Mouse (Mus musculus) neural tube, embryonic 15.5 days (tissue): ENCODE measurements around the gene Dhrs2. TPM values are rescaled to one million over a fixed set of nuclear protein-coding genes. Genes with fewer than 3 reads are reported as not detected.

Experiments
- ATAC-seq: fragments of 200-750 bp; cut with Nextera tagmentation; 2 replicates; pipeline ENCODE4 v1.8.0; 2017; ENCODE audit warnings: mild to moderate bottlenecking, moderate TSS enrichment, moderate library complexity; ENCODE audit not compliant: low FRiP score
- H3K27ac ChIP-seq: fragments of 300-500 bp; sonication (generic); replicated peaks from 2 replicates; pipeline ENCODE4 v1.5.1; 2015; ENCODE audit warnings: mild to moderate bottlenecking, inconsistent platforms
- H3K27me3 ChIP-seq: fragments of 300-500 bp; sonication (generic); replicated peaks from 2 replicates; pipeline ENCODE4 v1.6.1; 2015; ENCODE audit warnings: inconsistent platforms
- H3K36me3 ChIP-seq: fragments of 300-500 bp; sonication (generic); 2 replicates; pipeline ENCODE4 v1.6.1; 2015; ENCODE audit warnings: inconsistent platforms
- H3K4me1 ChIP-seq: fragments of 300-500 bp; sonication (generic); 2 replicates; pipeline ENCODE4 v1.6.1; 2015; ENCODE audit warnings: inconsistent platforms
- H3K4me2 ChIP-seq: fragments of 300-500 bp; sonication (generic); 2 replicates; pipeline ENCODE4 v1.6.1; 2015; ENCODE audit warnings: inconsistent platforms, mild to moderate bottlenecking, moderate library complexity
- H3K4me3 ChIP-seq: fragments of 300-500 bp; sonication (generic); replicated peaks from 2 replicates; pipeline ENCODE4 v1.5.1; 2015; ENCODE audit warnings: mild to moderate bottlenecking, inconsistent platforms
- H3K9ac ChIP-seq: fragments of 300-500 bp; sonication (generic); replicated peaks from 2 replicates; pipeline ENCODE4 v1.6.1; 2015; ENCODE audit warnings: mild to moderate bottlenecking, inconsistent platforms
- H3K9me3 ChIP-seq: fragments of 300-500 bp; sonication (generic); replicated peaks from 2 replicates; pipeline ENCODE4 v1.6.1; 2016; ENCODE audit warnings: inconsistent platforms
- WGBS: fragments of 180-500 bp; shearing (Covaris S2); methylation state at CpG from one replicate; pipeline ENCODE4 v1.1.7; 2015; ENCODE audit warnings: mixed read lengths; 5-methylcytosine and 5-hydroxymethylcytosine counted together
- polyA plus RNA-seq: library from polyadenylated mRNA; unstranded; fragments of >200 nt; fragmentation: Nextera tagmentation; extraction: Ambion mirVana; gene quantifications from 2 replicates; pipeline ENCODE4 v1.2.1, GENCODE M21; 2015

Dhrs2 gene
- 0.84 and 1.2 TPM in 2 replicates for polyA plus RNA-seq

DNA sequence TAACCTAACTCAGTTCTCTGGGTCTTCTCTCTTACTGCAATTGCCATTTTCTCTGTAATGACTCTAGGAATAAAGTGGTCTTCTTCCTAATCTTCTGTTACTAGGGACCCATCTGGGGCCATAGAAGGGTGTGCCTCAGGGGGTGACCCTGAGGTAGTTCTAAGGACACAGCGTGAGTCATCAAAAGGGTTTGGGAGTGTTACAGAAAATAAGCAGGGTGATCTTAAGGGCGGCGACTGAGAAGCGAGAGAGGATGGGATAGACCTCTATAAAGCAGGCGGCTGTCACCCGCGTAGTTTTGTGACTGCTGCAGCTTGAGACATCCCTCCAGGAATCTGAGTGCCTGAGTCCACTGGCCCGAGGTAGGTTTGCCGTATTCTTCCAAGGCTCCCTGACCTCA, at the start of gene Dhrs2:
Gene Dhrs2 (plus strand): TSS at position 301 of the 400 bp plus-strand sequence.
- H3K4me1 ChIP-seq, result no peaks in the 10 kb centered on the region
- ATAC-seq, result no peak
- WGBS, result 71% methylated on average over 9 of the region's 9 CpGs
- H3K36me3 ChIP-seq, result no peaks in the 10 kb centered on the region
- no peak within 1 kb of the TSS for H3K4me2 ChIP-seq
- no peak within 1 kb of the TSS; the same call in 1 of the 2 replicates for H3K27ac ChIP-seq
- H3K27me3 ChIP-seq, result no peaks in the 10 kb centered on the region
- no peak within 1 kb of the TSS for H3K9ac ChIP-seq
- no peak within 1 kb of the TSS for H3K4me3 ChIP-seq
- no peaks in the 10 kb centered on the region for H3K9me3 ChIP-seq

DNA sequence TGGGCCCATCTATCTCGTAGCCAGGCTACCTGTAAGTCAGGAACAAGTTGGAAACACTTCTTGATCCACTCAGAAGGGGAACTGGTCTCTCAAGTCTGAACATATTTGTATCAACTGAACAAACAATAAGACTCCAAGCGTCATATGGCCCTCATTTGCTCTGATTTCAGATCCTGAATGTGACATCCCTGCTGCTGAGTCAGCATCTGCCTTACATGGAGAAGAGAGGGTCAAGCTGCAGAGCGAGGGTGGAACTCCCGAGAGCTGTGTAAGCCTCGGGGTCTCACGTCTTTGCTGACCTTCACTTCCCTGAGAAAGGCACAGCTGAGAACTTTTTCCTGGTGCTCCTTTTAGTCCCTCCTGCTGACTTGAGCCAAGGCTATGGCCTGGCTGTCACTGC, 47.6 kb upstream of the Dhrs2 start:
- H3K27ac ChIP-seq, result no peak overlapping the region
- H3K4me2 ChIP-seq, result no peak overlapping the region
- ATAC-seq, result no peak
- H3K4me1 ChIP-seq, result no peaks in the 10 kb centered on the region
- H3K9ac ChIP-seq, result no peak overlapping the region
- 87% methylated on average over 6 of the region's 6 CpGs for WGBS
- no peaks in the 10 kb centered on the region for H3K27me3 ChIP-seq
- H3K4me3 ChIP-seq, result no peak overlapping the region
- no peaks in the 10 kb centered on the region for H3K36me3 ChIP-seq
- no peaks in the 10 kb centered on the region for H3K9me3 ChIP-seq

DNA sequence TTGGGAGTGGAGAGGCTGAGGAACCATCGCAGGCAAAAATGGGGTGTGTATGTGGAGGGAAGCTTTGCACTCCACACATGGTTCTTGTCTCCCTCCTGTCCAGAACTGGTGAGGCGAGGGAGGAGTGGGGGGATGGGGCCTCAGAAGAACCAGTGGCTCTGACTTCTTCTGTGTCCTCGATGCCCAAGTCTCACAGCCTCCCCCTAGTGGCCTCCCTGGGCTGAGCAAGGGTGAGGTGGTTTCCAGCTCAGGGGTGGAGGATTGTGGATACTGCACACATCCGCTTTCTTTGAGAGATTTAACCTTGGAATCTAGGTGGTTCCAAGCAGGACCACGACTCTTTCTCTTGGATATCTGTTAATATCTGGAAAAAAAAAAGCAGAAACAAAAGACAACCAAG, 44.5 kb upstream of the Dhrs2 start:
- Histone ChIP-seq H3K27me3 (no peaks in the 10 kb centered on the region), H3K4me2 (no peak overlapping the region), H3K4me1 (no peaks in the 10 kb centered on the region), H3K9ac (no peak overlapping the region), H3K27ac (no peak overlapping the region), H3K36me3 (no peaks in the 10 kb centered on the region), H3K4me3 (no peak overlapping the region), H3K9me3 (no peaks in the 10 kb centered on the region)
- 49% methylated on average over 5 of the region's 5 CpGs for WGBS
- no peak for ATAC-seq

- H3K27me3 ChIP-seq, result no peaks in the 10 kb centered on the region
- WGBS, result 68% methylated on average over 3 of the region's 3 CpGs
- H3K4me1 ChIP-seq, result no peaks in the 10 kb centered on the region
- ATAC-seq, result no peak
- H3K27ac ChIP-seq, result no peak overlapping the region
- H3K4me2 ChIP-seq, result no peak overlapping the region
- no peak overlapping the region for H3K4me3 ChIP-seq
- H3K36me3 ChIP-seq, result no peaks in the 10 kb centered on the region
- no peak overlapping the region for H3K9ac ChIP-seq
- no peaks in the 10 kb centered on the region for H3K9me3 ChIP-seq
Observed at GRCm38 (mm10) chr14:55180951-55181350, 40.9 kb upstream of the Dhrs2 start.

DNA sequence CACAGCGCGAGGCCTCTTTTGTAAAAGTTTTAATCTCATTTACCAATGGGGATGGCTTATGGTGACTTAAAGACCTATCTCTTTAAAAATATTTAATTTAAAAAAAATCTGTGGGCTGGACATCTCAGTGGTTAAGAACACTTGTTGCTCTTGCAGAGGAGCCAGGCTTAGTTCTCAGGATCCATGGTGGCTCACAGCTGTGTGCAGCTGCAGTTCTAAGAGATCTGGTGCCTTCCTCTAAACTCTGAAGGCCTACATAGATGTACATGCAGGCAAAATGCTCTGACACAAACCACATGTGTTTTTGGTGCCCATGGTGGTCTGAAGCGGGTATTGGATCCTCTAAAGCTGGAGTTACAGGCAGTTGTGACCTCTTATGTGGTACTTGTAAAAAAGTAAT, 38.6 kb upstream of the Dhrs2 start:
- Histone ChIP-seq H3K4me2 (no peak overlapping the region), H3K4me3 (no peak overlapping the region), H3K27me3 (no peaks in the 10 kb centered on the region), H3K4me1 (no peaks in the 10 kb centered on the region), H3K9me3 (no peaks in the 10 kb centered on the region), H3K36me3 (no peaks in the 10 kb centered on the region), H3K27ac (no peak overlapping the region), H3K9ac (no peak overlapping the region)
- no peak for ATAC-seq
- WGBS, result 93% methylated on average over 3 of the region's 3 CpGs

DNA sequence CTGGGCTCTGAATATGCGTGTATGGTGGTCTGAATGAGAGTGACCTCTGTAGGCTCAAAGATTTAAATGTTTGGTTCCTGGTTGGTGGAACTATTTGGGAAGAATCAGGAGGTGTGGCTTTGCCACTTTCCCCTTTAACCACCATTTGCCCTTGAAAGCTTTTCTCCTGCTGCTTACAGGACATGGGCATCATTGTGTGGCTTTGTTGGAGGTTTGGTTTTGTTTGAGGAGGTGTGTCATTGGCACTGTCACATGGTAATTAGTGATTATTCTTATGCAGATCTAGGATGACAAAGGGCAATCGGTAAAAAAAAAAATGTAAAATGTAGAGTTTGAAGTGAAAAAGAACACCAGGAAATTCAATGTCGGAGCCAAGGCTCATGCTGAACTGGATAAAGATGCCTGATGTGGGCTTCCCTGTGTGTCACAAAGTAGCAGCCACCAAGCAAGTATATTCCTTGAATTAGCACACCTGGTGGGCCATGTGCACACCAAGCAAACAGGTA, 37.1 kb upstream of the Dhrs2 start:
- Histone ChIP-seq H3K4me3 (no peak overlapping the region), H3K27me3 (no peaks in the 10 kb centered on the region), H3K9ac (no peak overlapping the region), H3K4me2 (no peak overlapping the region), H3K9me3 (no peaks in the 10 kb centered on the region), H3K27ac (no peak overlapping the region), H3K4me1 (peaks cover 8% of the 10 kb centered on the region), H3K36me3 (no peaks in the 10 kb centered on the region)
- no peak for ATAC-seq
- WGBS, result 60% methylated on average over 3 of the region's 3 CpGs

GRCm38 (mm10) chr14:55188491-55188890, 33.3 kb upstream of the Dhrs2 start:
- ATAC-seq, result no peak
- H3K9me3 ChIP-seq, result no peaks in the 10 kb centered on the region
- 50% methylated on average over 4 of the region's 4 CpGs for WGBS
- H3K4me2 ChIP-seq, result no peak overlapping the region
- H3K4me3 ChIP-seq, result no peak overlapping the region
- H3K27me3 ChIP-seq, result no peaks in the 10 kb centered on the region
- peaks cover 10% of the 10 kb centered on the region for H3K4me1 ChIP-seq
- no peak overlapping the region for H3K9ac ChIP-seq
- H3K27ac ChIP-seq, result no peak overlapping the region
- H3K36me3 ChIP-seq, result no peaks in the 10 kb centered on the region

- no peak overlapping the region for H3K9ac ChIP-seq
- 23% methylated on average over 9 of the region's 9 CpGs for WGBS
- no peaks in the 10 kb centered on the region for H3K27me3 ChIP-seq
- H3K36me3 ChIP-seq, result no peaks in the 10 kb centered on the region
- H3K4me1 ChIP-seq, result peaks cover 10% of the 10 kb centered on the region
- no peaks in the 10 kb centered on the region for H3K9me3 ChIP-seq
- no peak overlapping the region for H3K4me2 ChIP-seq
- no peak overlapping the region for H3K4me3 ChIP-seq
- ATAC-seq, result peak; percentile 72; the same call in 1 of the 2 replicates
- 0 out of 2 replicates have a peak overlapping the region, but pooled peaks have one; percentile 9 for H3K27ac ChIP-seq
Observed at GRCm38 (mm10) chr14:55189351-55189769, 32.4 kb upstream of the Dhrs2 start.

DNA sequence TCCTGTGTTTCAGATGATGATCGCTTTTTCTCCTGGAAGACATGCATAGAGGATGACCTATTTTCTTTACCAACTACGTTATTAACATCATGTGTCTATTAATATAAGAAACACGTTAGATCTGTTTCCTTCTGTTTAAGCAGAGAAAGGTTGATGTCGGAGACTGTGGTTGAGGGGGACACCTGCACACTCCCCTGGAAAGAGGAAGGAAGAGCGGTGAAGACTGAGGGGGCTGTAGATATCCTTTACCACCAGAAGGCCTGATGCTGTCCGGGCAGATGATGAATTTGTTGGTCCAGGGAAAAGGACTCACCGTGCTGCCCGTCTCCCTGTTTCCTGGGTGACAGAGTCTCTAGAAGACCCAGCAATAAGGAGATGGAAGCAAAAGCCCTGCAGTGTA, 28.5 kb upstream of the Dhrs2 start:
- Histone ChIP-seq H3K27ac (no peak overlapping the region), H3K36me3 (no peaks in the 10 kb centered on the region), H3K27me3 (0 out of 2 replicates have a peak, but pooled peaks cover 3% of the 10 kb centered on the region), H3K4me3 (no peak overlapping the region), H3K9me3 (no peaks in the 10 kb centered on the region), H3K4me2 (no peak overlapping the region), H3K4me1 (peaks cover 10% of the 10 kb centered on the region), H3K9ac (no peak overlapping the region)
- no peak for ATAC-seq
- 89% methylated on average over 8 of the region's 8 CpGs for WGBS

DNA sequence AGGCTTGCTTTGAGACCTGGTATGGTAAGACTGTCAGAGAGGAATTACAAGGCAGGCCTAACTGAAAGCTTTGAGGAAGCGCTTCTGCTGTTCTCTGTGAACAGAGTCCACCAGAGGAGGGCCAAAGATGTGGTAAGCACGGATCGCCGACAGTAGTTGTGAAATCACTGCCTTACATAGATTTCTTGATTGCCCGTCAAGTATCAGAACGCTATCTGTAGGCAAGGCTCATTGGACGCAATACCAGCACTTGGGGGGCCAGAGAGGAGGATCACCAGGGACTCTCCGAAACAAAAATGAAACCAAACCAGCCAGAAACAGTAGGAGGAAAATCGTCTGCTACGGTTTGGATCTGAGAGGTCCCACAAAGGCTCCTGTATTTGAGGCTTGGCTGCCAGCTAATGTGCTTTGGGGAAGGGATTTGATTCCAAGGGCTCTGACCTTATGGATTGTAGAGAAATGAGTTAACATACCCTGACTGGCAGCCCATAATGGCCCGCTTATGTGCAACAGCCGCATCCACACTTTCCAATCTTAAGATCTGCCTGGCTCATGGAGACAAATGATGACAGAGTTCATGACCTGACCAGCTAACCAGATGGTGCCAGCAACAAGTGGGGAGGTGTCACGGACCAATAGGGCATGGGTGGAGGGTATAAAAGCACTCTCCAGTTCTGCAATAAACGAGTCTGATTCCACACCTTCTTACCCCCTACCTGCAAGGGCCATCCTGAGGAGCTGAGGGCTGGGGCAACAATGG, 27.8 kb upstream of the Dhrs2 start:
- WGBS, result 66% methylated on average over 14 of the region's 14 CpGs
- no peak overlapping the region for H3K4me2 ChIP-seq
- ATAC-seq, result no peak
- H3K27ac ChIP-seq, result no peak overlapping the region
- H3K4me1 ChIP-seq, result peaks cover 8% of the 10 kb centered on the region
- H3K4me3 ChIP-seq, result no peak overlapping the region
- H3K36me3 ChIP-seq, result no peaks in the 10 kb centered on the region
- no peak overlapping the region for H3K9ac ChIP-seq
- 0 out of 2 replicates have a peak, but pooled peaks cover 3% of the 10 kb centered on the region for H3K27me3 ChIP-seq
- H3K9me3 ChIP-seq, result no peaks in the 10 kb centered on the region

- Histone ChIP-seq H3K36me3 (no peaks in the 10 kb centered on the region), H3K4me1 (peaks cover under 1% of the 10 kb centered on the region; the same call in 1 of the 2 replicates), H3K9ac (no peak overlapping the region), H3K27ac (no peak overlapping the region), H3K4me3 (no peak overlapping the region), H3K9me3 (no peaks in the 10 kb centered on the region), H3K4me2 (no peak overlapping the region), H3K27me3 (0 out of 2 replicates have a peak, but pooled peaks cover 3% of the 10 kb centered on the region)
- WGBS, result 55% methylated on average over 6 of the region's 6 CpGs
- no peak for ATAC-seq
Observed at GRCm38 (mm10) chr14:55194786-55195185, 27.0 kb upstream of the Dhrs2 start.

GRCm38 (mm10) chr14:55197121-55197520, 24.7 kb upstream of the Dhrs2 start:
- no peaks in the 10 kb centered on the region for H3K4me1 ChIP-seq

More at GRCm38 (mm10) chr14:55197121-55197520, 24.7 kb upstream of the Dhrs2 start:
- Histone ChIP-seq H3K27me3 (0 out of 2 replicates have a peak, but pooled peaks cover 3% of the 10 kb centered on the region), H3K4me3 (no peak overlapping the region), H3K9me3 (no peaks in the 10 kb centered on the region), H3K36me3 (no peaks in the 10 kb centered on the region), H3K9ac (no peak overlapping the region), H3K27ac (no peak overlapping the region), H3K4me2 (no peak overlapping the region)
- ATAC-seq, result no peak
- 73% methylated on average over 2 of the region's 2 CpGs for WGBS
